Mouse (Mus musculus) gonadal fat pad, adult 2 months (tissue): ENCODE measurements around the gene Prkcz. TPM values are rescaled to one million over a fixed set of nuclear protein-coding genes. Genes with fewer than 3 reads are reported as not detected.

ENCODE experiments used
- DNase-seq: peaks from one replicate; pipeline ENCODE4 v3.0.0-alpha.2; 2012; ENCODE audit warnings: low read depth
- polyA plus RNA-seq: library from polyadenylated mRNA; depleted of rRNA; stranded (reverse); fragments of >200 nt; gene quantifications from 2 replicates; pipeline ENCODE4 v1.2.3, GENCODE M21; 2012

Gene Prkcz
- polyA plus RNA-seq, 1 experiment = 10.3 TPM

GRCm38 (mm10) chr4:155245770-155246492, 115.2 kb downstream of the Prkcz start:
- no peak for DNase-seq

GRCm38 (mm10) chr4:155243233-155243632, 117.9 kb downstream of the Prkcz start:
- DNase-seq = no peak

- DNase-seq = no peak
These were observed 118.9 kb downstream of the Prkcz start for GRCm38 (mm10) chr4:155242292-155242691.

GRCm38 (mm10) chr4:155241789-155242188, 119.4 kb downstream of the Prkcz start:
- DNase-seq = no peak

GRCm38 (mm10) chr4:155239494-155239893, 121.7 kb downstream of the Prkcz start:
- no peak for DNase-seq

GRCm38 (mm10) chr4:155238276-155238675, 122.9 kb downstream of the Prkcz start:
- no peak for DNase-seq

- no peak for DNase-seq
These were observed 124.3 kb downstream of the Prkcz start for GRCm38 (mm10) chr4:155236737-155237385.

GRCm38 (mm10) chr4:155235311-155236119, 125.6 kb downstream of the Prkcz start:
- no peak for DNase-seq

GRCm38 (mm10) chr4:155234371-155235310, 126.5 kb downstream of the Prkcz start:
- no peak for DNase-seq

GRCm38 (mm10) chr4:155233878-155234277, 127.3 kb downstream of the Prkcz start:
- no peak for DNase-seq

GRCm38 (mm10) chr4:155228461-155228860, 132.7 kb downstream of the Prkcz start:
- no peak for DNase-seq

GRCm38 (mm10) chr4:155227986-155228385, 133.2 kb downstream of the Prkcz start:
- DNase-seq = no peak

GRCm38 (mm10) chr4:155225918-155226317, 135.2 kb downstream of the Prkcz start:
- no peak for DNase-seq

- DNase-seq = no peak
These were observed 137.3 kb downstream of the Prkcz start for GRCm38 (mm10) chr4:155223594-155224528.

- DNase-seq = no peak
These were observed 138.1 kb downstream of the Prkcz start for GRCm38 (mm10) chr4:155222841-155223593.

- no peak for DNase-seq
These were observed 138.7 kb downstream of the Prkcz start, which contains the start of gene Ski for GRCm38 (mm10) chr4:155222552-155222840. TSS of gene Ski (minus strand) at chr4:155222592.

GRCm38 (mm10) chr4:155221599-155222551, 139.3 kb downstream of the Prkcz start:
- no peak for DNase-seq

GRCm38 (mm10) chr4:155221106-155221505, 140.1 kb downstream of the Prkcz start:
- no peak for DNase-seq
